Mouse (Mus musculus) T-cell, adult 2 months (primary cell): ENCODE measurements around the gene Ezh1.

Experiments
- DNase-seq: peaks from one replicate; pipeline ENCODE4 v3.0.0; 2022; ENCODE audit warnings: low spot score

Ezh1 gene

GRCm38 (mm10) chr11:101200986-101201385 is 25.3 kb downstream of the Ezh1 start:
- peak; percentile 55 for DNase-seq

- no peak for DNase-seq
Measured at GRCm38 (mm10) chr11:101199555-101199954, 26.7 kb downstream of the Ezh1 start.

- peak; percentile 64 for DNase-seq
Measured at GRCm38 (mm10) chr11:101196175-101196574, 30.1 kb downstream of the Ezh1 start.

GRCm38 (mm10) chr11:101195571-101195970 is 30.7 kb downstream of the Ezh1 start:
- no peak for DNase-seq

- DNase-seq, result no peak
Measured at GRCm38 (mm10) chr11:101195101-101195500, 31.2 kb downstream of the Ezh1 start.

- DNase-seq, result no peak
Measured at GRCm38 (mm10) chr11:101194643-101195042, 31.6 kb downstream of the Ezh1 start.

GRCm38 (mm10) chr11:101194137-101194536 is 32.1 kb downstream of the Ezh1 start:
- DNase-seq, result no peak

GRCm38 (mm10) chr11:101193076-101193475 is 33.2 kb downstream of the Ezh1 start:
- no peak for DNase-seq

- DNase-seq, result no peak
Measured at GRCm38 (mm10) chr11:101192646-101193045, 33.6 kb downstream of the Ezh1 start.

- DNase-seq, result no peak
Measured at GRCm38 (mm10) chr11:101191919-101192470, 34.3 kb downstream of the Ezh1 start.

- no peak for DNase-seq
Measured at GRCm38 (mm10) chr11:101190913-101191907, 35.1 kb downstream of the Ezh1 start.

GRCm38 (mm10) chr11:101190181-101190912 is 35.9 kb downstream of the Ezh1 start:
- no peak for DNase-seq

GRCm38 (mm10) chr11:101189495-101190180 is 36.6 kb downstream of the Ezh1 start:
- DNase-seq, result no peak

- DNase-seq, result no peak
Measured at GRCm38 (mm10) chr11:101188166-101188805, 38.0 kb downstream of the Ezh1 start.

GRCm38 (mm10) chr11:101187541-101187940 is 38.7 kb downstream of the Ezh1 start:
- no peak for DNase-seq

GRCm38 (mm10) chr11:101186526-101187247 is 39.6 kb downstream of the Ezh1 start:
- no peak for DNase-seq

- DNase-seq, result no peak
Measured at GRCm38 (mm10) chr11:101185441-101185840, 40.8 kb downstream of the Ezh1 start.

- no peak for DNase-seq
Measured at GRCm38 (mm10) chr11:101184984-101185383, 41.3 kb downstream of the Ezh1 start.

GRCm38 (mm10) chr11:101182771-101183517 is 43.3 kb downstream of the Ezh1 start:
- DNase-seq, result no peak

GRCm38 (mm10) chr11:101181961-101182360 is 44.3 kb downstream of the Ezh1 start:
- no peak for DNase-seq
